Mouse (Mus musculus) E14TG2a.4 (cell line): Measurements from ENCODE around the gene Cln3.

Source experiments
- CTCF ChIP-seq: conservative IDR thresholded peaks from 2 replicates; pipeline ENCODE4 v1.5.1; 2014; ENCODE audit warnings: low read length
- NANOG ChIP-seq: IDR thresholded peaks from 2 replicates; pipeline ENCODE4 v1.6.1; 2014; ENCODE audit warnings: borderline replicate concordance, low read length, mixed read lengths

DNA sequence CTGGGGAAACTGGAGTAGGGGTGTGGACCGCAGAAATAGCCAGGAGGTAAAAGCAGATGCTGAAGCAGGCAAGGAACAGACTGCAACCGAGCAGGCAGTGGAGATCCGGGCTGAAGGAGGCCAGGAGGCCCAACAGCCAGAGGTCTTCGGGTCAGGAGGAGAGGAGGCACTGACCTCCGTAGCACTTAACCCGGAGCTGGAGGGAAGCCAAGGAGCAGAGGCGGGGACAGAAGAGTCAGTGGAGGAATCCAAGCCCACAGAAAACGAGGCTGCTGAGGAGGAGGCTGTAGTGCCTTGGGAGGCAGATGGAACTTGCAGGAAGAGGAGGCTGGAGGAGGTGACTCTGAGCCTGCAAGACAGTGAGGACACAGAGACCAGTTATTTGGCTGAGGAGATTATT, 1.2 kb upstream of the Cln3 start:
- TF ChIP-seq CTCF (no peak), NANOG (no peak)
